Mouse (Mus musculus) limb, embryonic 15.5 days (tissue): ENCODE results near the gene Olfr1086. TPM values are rescaled to one million over a fixed set of nuclear protein-coding genes. Genes with fewer than 3 reads are reported as not detected.
"Not testable (repeated sequence)": the region's sequence is repeated elsewhere in the genome, so short reads cannot be mapped to it uniquely, and the experiment has no call there.

Experiments
- ATAC-seq: fragments of 200-750 bp; cut with Nextera tagmentation; 2 replicates; pipeline ENCODE4 v1.8.0; 2017; ENCODE audit warnings: low read depth, moderate TSS enrichment; ENCODE audit not compliant: insufficient number of reproducible peaks, low FRiP score, low TSS enrichment
- H3K27ac ChIP-seq: fragments of 300-500 bp; sonication (generic); 2 replicates; pipeline ENCODE4 v1.5.1; 2015; ENCODE audit warnings: moderate library complexity, mild to moderate bottlenecking, inconsistent platforms
- H3K27me3 ChIP-seq: fragments of 300-500 bp; sonication (generic); 2 replicates; pipeline ENCODE4 v1.6.1; 2015; ENCODE audit warnings: inconsistent platforms
- H3K36me3 ChIP-seq: fragments of 300-500 bp; sonication (generic); 2 replicates; pipeline ENCODE4 v1.6.1; 2015; ENCODE audit warnings: inconsistent platforms
- H3K4me1 ChIP-seq: fragments of 300-500 bp; sonication (generic); 2 replicates; pipeline ENCODE4 v1.6.1; 2015; ENCODE audit warnings: inconsistent platforms
- H3K4me2 ChIP-seq: fragments of 300-500 bp; sonication (generic); 2 replicates; pipeline ENCODE4 v1.6.1; 2015; ENCODE audit warnings: mild to moderate bottlenecking, inconsistent platforms
- H3K4me3 ChIP-seq: fragments of 300-500 bp; sonication (generic); 2 replicates; pipeline ENCODE4 v1.5.1; 2015; ENCODE audit warnings: mild to moderate bottlenecking, inconsistent platforms
- H3K9ac ChIP-seq: fragments of 300-500 bp; sonication (generic); 2 replicates; pipeline ENCODE4 v1.6.1; 2015; ENCODE audit warnings: inconsistent platforms
- H3K9me3 ChIP-seq: fragments of 300-500 bp; sonication (generic); 2 replicates; pipeline ENCODE4 v1.6.1; 2016; ENCODE audit warnings: inconsistent platforms
- WGBS: fragments of 180-500 bp; shearing (Covaris S2); methylation state at CpG from one replicate; pipeline ENCODE4 v1.1.7; 2015; 5-methylcytosine and 5-hydroxymethylcytosine counted together
- polyA plus RNA-seq: library from polyadenylated mRNA; unstranded; fragments of >200 nt; fragmentation: Nextera tagmentation; extraction: Ambion mirVana; gene quantifications from 2 replicates; pipeline ENCODE4 v1.2.1, GENCODE M21; 2015

Gene Olfr1086
- polyA plus RNA-seq: not detected in 2 replicates

- Histone ChIP-seq H3K4me3 (no peak within 1 kb of the TSS), H3K27ac (no peak within 1 kb of the TSS), H3K9me3 (no peaks in the 10 kb centered on the region), H3K4me2 (no peak within 1 kb of the TSS), H3K4me1 (no peaks in the 10 kb centered on the region), H3K36me3 (no peaks in the 10 kb centered on the region), H3K27me3 (no peaks in the 10 kb centered on the region), H3K9ac (no peak within 1 kb of the TSS)
- no peak for ATAC-seq
- 77% methylated on average over 2 of the region's 2 CpGs for WGBS
These were observed at the start of gene Olfr1086 for GRCm38 (mm10) chr2:86679992-86680391. Gene Olfr1086 (minus strand): TSS chr2:86680092.

DNA sequence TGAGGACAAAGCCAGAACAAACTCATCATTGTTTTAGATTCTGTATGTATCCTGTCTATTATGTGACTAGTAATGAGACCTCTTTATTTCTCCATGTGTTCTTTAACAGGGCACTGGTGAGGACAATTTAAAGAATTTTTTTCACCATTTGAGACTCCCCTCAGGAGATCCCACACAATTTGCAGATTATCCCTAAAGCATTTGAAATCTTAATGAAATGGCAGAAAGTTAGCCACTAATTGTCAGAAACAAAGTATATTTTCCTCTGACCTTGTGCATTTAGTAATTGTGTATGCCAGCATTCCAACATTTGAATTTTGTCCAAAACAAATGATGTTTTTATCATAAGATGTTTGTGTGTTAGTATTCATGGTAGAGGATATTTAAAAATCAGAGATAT lies 18.4 kb upstream of the Olfr1086 start, which contains the start of gene Olfr1087:
Gene Olfr1087, minus strand, starts transcription at position 101 of the 400 bp plus-strand sequence.
- H3K9ac ChIP-seq: no peak within 1 kb of the TSS
- no peaks in the 10 kb centered on the region for H3K27me3 ChIP-seq
- no peaks in the 10 kb centered on the region for H3K36me3 ChIP-seq
- H3K4me2 ChIP-seq: no peak within 1 kb of the TSS
- no peaks in the 10 kb centered on the region for H3K4me1 ChIP-seq
- ATAC-seq: no peak
- H3K9me3 ChIP-seq: no peaks in the 10 kb centered on the region
- no peak within 1 kb of the TSS for H3K4me3 ChIP-seq
- no peak within 1 kb of the TSS for H3K27ac ChIP-seq

- H3K4me2 ChIP-seq: no peak within 1 kb of the TSS
- H3K4me3 ChIP-seq: no peak within 1 kb of the TSS
- H3K4me1 ChIP-seq: no peaks in the 10 kb centered on the region
- ATAC-seq: no peak
- no peaks in the 10 kb centered on the region for H3K27me3 ChIP-seq
- no peak within 1 kb of the TSS for H3K27ac ChIP-seq
- H3K9ac ChIP-seq: no peak within 1 kb of the TSS
- no peaks in the 10 kb centered on the region for H3K36me3 ChIP-seq
- no peaks in the 10 kb centered on the region for H3K9me3 ChIP-seq
- 29% methylated on average over 1 of the region's 1 CpGs for WGBS
These were observed 18.0 kb downstream of the Olfr1086 start, which contains the start of gene Olfr1085 for GRCm38 (mm10) chr2:86661919-86662318. Gene Olfr1085 (minus strand): TSS chr2:86662019.

DNA sequence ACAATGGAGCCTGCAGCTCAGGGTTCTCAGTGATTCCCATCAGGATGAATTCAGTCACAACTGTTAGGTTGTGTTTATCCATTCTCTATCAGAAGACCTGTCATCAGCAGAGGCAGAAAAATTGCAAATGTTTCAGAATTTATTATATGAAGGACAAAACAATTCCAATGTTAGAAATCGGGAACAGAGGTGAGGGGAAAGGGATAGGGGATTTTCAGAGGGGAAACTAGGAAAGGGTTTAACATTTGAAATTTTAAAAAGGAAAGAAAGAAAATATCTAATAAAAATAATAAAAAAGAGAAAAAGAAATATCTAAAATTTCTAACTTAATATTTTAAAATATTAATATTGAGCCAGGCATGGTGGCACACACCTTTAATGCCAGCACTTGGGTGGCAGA lies 40.3 kb downstream of the Olfr1086 start, which contains the start of gene Olfr1084:
Gene Olfr1084, minus strand, starts transcription at position 101 of the 400 bp plus-strand sequence.
- not testable (repeated sequence) for H3K27me3 ChIP-seq, H3K27ac ChIP-seq, H3K4me1 ChIP-seq, ATAC-seq, H3K36me3 ChIP-seq, H3K4me3 ChIP-seq, H3K4me2 ChIP-seq, H3K9me3 ChIP-seq, H3K9ac ChIP-seq
- 76% methylated on average over 1 of the region's 1 CpGs for WGBS

Other genes with a start within 250 kb of the Olfr1086 start
- not detected in 2 replicates for gene Olfr1065, start 229.5 kb downstream of the Olfr1086 start, polyA plus RNA-seq
- not detected in 2 replicates for gene Olfr1066, start 223.8 kb downstream of the Olfr1086 start, polyA plus RNA-seq
- not detected in 2 replicates for gene Olfr228, start 192.7 kb downstream of the Olfr1086 start, polyA plus RNA-seq
- not detected in 2 replicates for gene Olfr1076, start 171.6 kb downstream of the Olfr1086 start, polyA plus RNA-seq
- gene Olfr1079, start 137.6 kb downstream of the Olfr1086 start, polyA plus RNA-seq: not detected in 2 replicates
- gene Olfr1080, start 121.9 kb downstream of the Olfr1086 start, polyA plus RNA-seq: not detected in 2 replicates
- not detected in 2 replicates for gene Olfr1082, start 81.1 kb downstream of the Olfr1086 start, polyA plus RNA-seq
- not detected in 2 replicates for gene Olfr1084, start 40.4 kb downstream of the Olfr1086 start, polyA plus RNA-seq
- gene Olfr1085, start 18.1 kb downstream of the Olfr1086 start, polyA plus RNA-seq: not detected in 2 replicates
- gene Olfr1087, start 18.3 kb upstream of the Olfr1086 start, polyA plus RNA-seq: not detected in 2 replicates
- not detected in 2 replicates for gene Olfr1089, start 53.6 kb upstream of the Olfr1086 start, polyA plus RNA-seq
- gene Olfr1090, start 78.9 kb upstream of the Olfr1086 start, polyA plus RNA-seq: not detected in 2 replicates
- gene Olfr1093, start 102.4 kb upstream of the Olfr1086 start, polyA plus RNA-seq: not detected in 2 replicates
- not detected in 2 replicates for gene Olfr141, start 129.9 kb upstream of the Olfr1086 start, polyA plus RNA-seq
- gene Olfr1094, start 144.6 kb upstream of the Olfr1086 start, polyA plus RNA-seq: not detected in 2 replicates
- gene Olfr1095, start 171.6 kb upstream of the Olfr1086 start, polyA plus RNA-seq: not detected in 2 replicates
- not detected in 2 replicates for gene Gm13723, start 194.7 kb upstream of the Olfr1086 start, polyA plus RNA-seq
- gene Olfr1097, start 212.1 kb upstream of the Olfr1086 start, polyA plus RNA-seq: not detected in 2 replicates
- gene Olfr1098, start 244.5 kb upstream of the Olfr1086 start, polyA plus RNA-seq: not detected in 2 replicates